Mouse (Mus musculus) midbrain, embryonic 16.5 days (tissue): ENCODE data around the gene Sgms1. TPM values are rescaled to one million over a fixed set of nuclear protein-coding genes. Genes with fewer than 3 reads are reported as not detected.

Source experiments
- ATAC-seq: fragments of 200-750 bp; cut with Nextera tagmentation; 2 replicates; pipeline ENCODE4 v1.8.0; 2017; ENCODE audit warnings: moderate TSS enrichment
- H3K27ac ChIP-seq: fragments of 300-500 bp; sonication (generic); 2 replicates; pipeline ENCODE4 v1.5.1; 2014; ENCODE audit warnings: mild to moderate bottlenecking, low read length, mixed read lengths
- H3K27me3 ChIP-seq: fragments of 300-500 bp; sonication (generic); 2 replicates; pipeline ENCODE4 v1.6.1; 2014; ENCODE audit warnings: low read depth, low read length, mixed read lengths; ENCODE audit not compliant: control insufficient read depth, insufficient read depth
- H3K36me3 ChIP-seq: fragments of 300-500 bp; sonication (generic); 2 replicates; pipeline ENCODE4 v1.6.1; 2014; ENCODE audit warnings: mild to moderate bottlenecking, low read length, moderate library complexity, mixed read lengths; ENCODE audit not compliant: control insufficient read depth, insufficient read depth
- H3K4me1 ChIP-seq: fragments of 300-500 bp; sonication (generic); 2 replicates; pipeline ENCODE4 v1.6.1; 2014; ENCODE audit warnings: mild to moderate bottlenecking, low read length, mixed read lengths; ENCODE audit not compliant: control insufficient read depth, insufficient read depth
- H3K4me2 ChIP-seq: fragments of 300-500 bp; sonication (generic); 2 replicates; pipeline ENCODE4 v1.6.1; 2014; ENCODE audit warnings: mild to moderate bottlenecking, low read length, mixed read lengths
- H3K4me3 ChIP-seq: fragments of 300-500 bp; sonication (generic); 2 replicates; pipeline ENCODE4 v1.5.1; 2014; ENCODE audit warnings: low read depth, mild to moderate bottlenecking, low read length, moderate library complexity, mixed read lengths
- H3K9ac ChIP-seq: fragments of 300-500 bp; sonication (generic); 2 replicates; pipeline ENCODE4 v1.6.1; 2014; ENCODE audit warnings: low read depth, low read length, mixed read lengths
- H3K9me3 ChIP-seq: fragments of 300-500 bp; sonication (generic); replicated peaks from 2 replicates; pipeline ENCODE4 v1.6.1; 2014; ENCODE audit warnings: mild to moderate bottlenecking, low read length, mixed read lengths; ENCODE audit not compliant: control insufficient read depth, poor library complexity, severe bottlenecking
- WGBS: fragments of 180-500 bp; shearing (Covaris S2); extraction: QIAGEN DNeasy Blood & Tissue Kit; methylation state at CpG from one replicate; pipeline ENCODE4 v1.1.7; 2014; 5-methylcytosine and 5-hydroxymethylcytosine counted together
- polyA plus RNA-seq: library from polyadenylated mRNA; unstranded; fragments of >200 nt; fragmentation: Nextera tagmentation; extraction: Ambion mirVana; gene quantifications from 2 replicates; pipeline ENCODE4 v1.2.1, GENCODE M21; 2015

The Sgms1 gene
- polyA plus RNA-seq, 1 experiment from 2014 or later, result 20.2 TPM

GRCm38 (mm10) chr19:32276263-32276662 lies 113.3 kb downstream of the Sgms1 start:
- 86% methylated on average over 5 of the region's 5 CpGs for WGBS
- no peak for ATAC-seq

GRCm38 (mm10) chr19:32275068-32275925 lies 114.2 kb downstream of the Sgms1 start:
- H3K9ac ChIP-seq, result no peak overlapping the region
- no peaks in the 10 kb centered on the region for H3K27me3 ChIP-seq
- no peak overlapping the region for H3K27ac ChIP-seq
- H3K36me3 ChIP-seq, result no peaks in the 10 kb centered on the region
- no peaks in the 10 kb centered on the region for H3K4me1 ChIP-seq
- H3K9me3 ChIP-seq, result no peaks in the 10 kb centered on the region
- ATAC-seq, result no peak
- H3K4me2 ChIP-seq, result no peak overlapping the region
- WGBS, result 88% methylated on average over 14 of the region's 14 CpGs
- no peak overlapping the region for H3K4me3 ChIP-seq

More at GRCm38 (mm10) chr19:32276263-32276662, 113.3 kb downstream of the Sgms1 start:
- no peaks in the 10 kb centered on the region for H3K36me3 ChIP-seq
- no peak overlapping the region for H3K9ac ChIP-seq
- no peaks in the 10 kb centered on the region for H3K9me3 ChIP-seq
- no peak overlapping the region for H3K4me3 ChIP-seq
- no peaks in the 10 kb centered on the region for H3K4me1 ChIP-seq
- no peak overlapping the region for H3K27ac ChIP-seq
- H3K4me2 ChIP-seq, result no peak overlapping the region
- H3K27me3 ChIP-seq, result no peaks in the 10 kb centered on the region

DNA sequence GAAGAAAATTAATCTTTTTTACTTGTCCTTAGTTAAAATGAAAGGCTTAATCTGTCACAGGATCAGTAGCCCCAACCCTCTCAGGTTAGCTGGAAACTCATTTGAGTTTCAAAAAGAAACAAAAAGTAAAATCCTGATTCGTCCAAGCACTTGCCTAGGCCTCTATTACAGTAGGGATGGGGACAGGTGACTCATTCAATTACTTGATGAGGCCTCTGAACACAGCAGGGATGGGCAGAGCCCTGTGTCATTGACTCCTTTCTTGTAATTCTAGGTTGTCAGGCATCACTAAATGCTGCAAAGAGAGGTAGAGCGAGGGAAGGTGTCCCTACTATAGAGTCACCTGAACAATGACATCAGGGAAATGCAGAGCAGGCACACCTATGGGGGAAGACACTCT lies 115.4 kb downstream of the Sgms1 start:
- Histone ChIP-seq H3K4me3 (no peak overlapping the region), H3K36me3 (no peaks in the 10 kb centered on the region), H3K27me3 (no peaks in the 10 kb centered on the region), H3K27ac (no peak overlapping the region), H3K9me3 (no peaks in the 10 kb centered on the region), H3K9ac (no peak overlapping the region), H3K4me2 (no peak overlapping the region), H3K4me1 (no peaks in the 10 kb centered on the region)
- WGBS, result 74% methylated on average over 2 of the region's 2 CpGs
- ATAC-seq, result no peak

GRCm38 (mm10) chr19:32273714-32274113 lies 115.8 kb downstream of the Sgms1 start:
- H3K36me3 ChIP-seq, result no peaks in the 10 kb centered on the region
- no peak overlapping the region for H3K27ac ChIP-seq
- H3K4me2 ChIP-seq, result no peak overlapping the region
- no peaks in the 10 kb centered on the region for H3K27me3 ChIP-seq
- no peaks in the 10 kb centered on the region for H3K9me3 ChIP-seq
- H3K9ac ChIP-seq, result no peak overlapping the region
- no peak overlapping the region for H3K4me3 ChIP-seq
- WGBS, result 43% methylated on average over 3 of the region's 3 CpGs
- H3K4me1 ChIP-seq, result no peaks in the 10 kb centered on the region
- no peak for ATAC-seq

GRCm38 (mm10) chr19:32272475-32273260 lies 116.8 kb downstream of the Sgms1 start:
- 82% methylated on average over 6 of the region's 6 CpGs for WGBS
- H3K9ac ChIP-seq, result no peak overlapping the region
- H3K4me1 ChIP-seq, result no peaks in the 10 kb centered on the region
- no peak overlapping the region for H3K27ac ChIP-seq
- no peaks in the 10 kb centered on the region for H3K27me3 ChIP-seq
- no peak overlapping the region for H3K4me2 ChIP-seq
- no peak for ATAC-seq
- no peaks in the 10 kb centered on the region for H3K9me3 ChIP-seq
- H3K4me3 ChIP-seq, result no peak overlapping the region
- H3K36me3 ChIP-seq, result no peaks in the 10 kb centered on the region

DNA sequence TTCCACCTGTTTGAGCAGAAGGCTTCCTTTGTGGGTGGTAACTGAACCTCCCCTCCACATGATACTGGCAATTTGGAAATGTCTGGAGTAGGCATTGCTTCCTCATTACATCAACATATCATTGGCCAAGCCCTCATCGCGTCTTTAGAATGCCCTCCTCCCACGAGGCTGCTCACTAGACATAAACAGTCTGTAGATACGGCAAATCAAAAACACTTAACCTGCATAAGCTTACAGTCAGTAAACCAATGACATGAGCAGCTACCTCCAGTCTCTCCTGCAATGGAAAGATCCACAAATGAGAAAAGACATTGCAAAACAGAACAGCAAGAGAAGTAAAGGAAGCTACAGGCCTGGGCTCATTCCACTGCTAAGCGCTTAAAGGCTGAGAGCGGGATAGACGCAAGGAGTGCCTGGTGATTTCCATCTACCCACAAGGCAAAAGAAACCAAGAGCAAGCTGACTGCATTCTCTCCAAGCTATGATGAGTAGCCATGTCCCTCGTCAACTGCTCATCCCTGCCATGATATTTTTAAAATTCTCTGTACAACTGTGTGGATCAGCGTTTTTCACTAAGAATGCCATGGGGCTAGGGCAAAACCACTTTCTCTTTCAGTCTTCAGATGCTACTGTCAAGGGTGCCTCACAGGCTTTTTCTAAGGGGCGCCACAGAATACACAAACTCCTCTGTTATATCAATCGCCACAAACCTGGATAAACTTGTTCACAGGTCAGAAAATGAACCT lies 117.9 kb downstream of the Sgms1 start:
- H3K36me3 ChIP-seq, result no peaks in the 10 kb centered on the region
- no peak overlapping the region for H3K4me2 ChIP-seq
- H3K4me3 ChIP-seq, result no peak overlapping the region
- no peak overlapping the region for H3K9ac ChIP-seq
- H3K27ac ChIP-seq, result no peak overlapping the region
- ATAC-seq, result no peak
- no peaks in the 10 kb centered on the region for H3K4me1 ChIP-seq
- WGBS, result 91% methylated on average over 11 of the region's 11 CpGs
- no peaks in the 10 kb centered on the region for H3K9me3 ChIP-seq
- H3K27me3 ChIP-seq, result no peaks in the 10 kb centered on the region

DNA sequence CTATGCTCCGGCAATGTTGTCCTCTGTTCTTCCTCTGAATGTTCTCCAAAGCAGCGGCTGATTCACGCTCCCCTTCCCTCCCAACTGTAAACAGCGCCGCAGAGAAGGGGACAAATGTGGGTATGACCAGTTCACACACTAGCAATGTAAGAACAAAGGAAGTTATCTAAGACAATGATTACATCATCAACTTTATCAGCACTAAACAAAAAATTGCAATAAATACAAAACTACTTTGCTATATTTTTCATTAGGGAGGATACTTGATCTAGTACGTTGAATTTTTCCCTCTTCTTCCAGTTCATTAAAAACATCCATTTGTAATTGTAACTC lies 119.7 kb downstream of the Sgms1 start:
- Histone ChIP-seq H3K4me1 (no peaks in the 10 kb centered on the region), H3K36me3 (no peaks in the 10 kb centered on the region), H3K27ac (no peak overlapping the region), H3K9me3 (no peaks in the 10 kb centered on the region), H3K4me2 (no peak overlapping the region), H3K9ac (no peak overlapping the region), H3K27me3 (no peaks in the 10 kb centered on the region), H3K4me3 (no peak overlapping the region)
- ATAC-seq, result no peak
- WGBS, result 91% methylated on average over 6 of the region's 6 CpGs

GRCm38 (mm10) chr19:32269141-32269843 lies 120.2 kb downstream of the Sgms1 start:
- no peaks in the 10 kb centered on the region for H3K36me3 ChIP-seq
- no peak for ATAC-seq
- WGBS, result 90% methylated on average over 12 of the region's 12 CpGs

More at GRCm38 (mm10) chr19:32269141-32269843, 120.2 kb downstream of the Sgms1 start:
- H3K4me2 ChIP-seq, result no peak overlapping the region
- no peaks in the 10 kb centered on the region for H3K4me1 ChIP-seq
- H3K27ac ChIP-seq, result no peak overlapping the region
- H3K9ac ChIP-seq, result no peak overlapping the region
- no peak overlapping the region for H3K4me3 ChIP-seq
- no peaks in the 10 kb centered on the region for H3K9me3 ChIP-seq
- no peaks in the 10 kb centered on the region for H3K27me3 ChIP-seq
